9 mouse cellular contexts compared by ENCODE assay signal in genomic region chr6:38873316-38873715, GRCm38 (mm10). TPM values are rescaled to one million over a fixed set of nuclear protein-coding genes. Genes with fewer than 3 reads are reported as not detected.
DNase-seq lines count a peak whose midpoint lies in the region; ATAC-seq and TF ChIP-seq lines count a peak whose summit lies in the region.
"Had no signal": no experiment of that assay in that cellular context is flagged by ENCODE, and none has a peak within 500 bp of the region (broad histone marks: within the 10 kb centered on the region; RNA-seq: fewer than 3 reads in every experiment).

No protein-coding gene starts in this region.

- H3K4me2 ChIP-seq in hindbrain, embryonic 14.5 days (replicated peaks), result peak overlapping the region; percentile 58
- H3K4me2 ChIP-seq in midbrain, embryonic 13.5 days (replicated peaks), result peak overlapping the region; percentile 69

- peaks cover 34% of the 10 kb centered on the region for H3K4me1 ChIP-seq in heart, embryonic 10.5 days
- H3K4me1 ChIP-seq in bone marrow macrophage, adult 2 months (ENCODE audit: control insufficient read depth, insufficient read depth, low read length), result peaks cover 29% of the 10 kb centered on the region
- peaks cover 41% of the 10 kb centered on the region for H3K4me1 ChIP-seq in hindbrain, embryonic 14.5 days (replicated peaks; ENCODE audit: control insufficient read depth, insufficient read depth, low read length)
- H3K4me1 ChIP-seq in midbrain, embryonic 13.5 days (replicated peaks), result peaks cover 52% of the 10 kb centered on the region

- TF ChIP-seq POLR2A in bone marrow macrophage, adult 2 months (IDR thresholded peaks at IDR 0.05; ENCODE audit: borderline replicate concordance, low read depth, low read length), result no peak

- H3K27ac ChIP-seq in heart, embryonic 10.5 days, result peak overlapping the region; percentile 99
- H3K27ac ChIP-seq in bone marrow macrophage, adult 2 months (ENCODE audit: insufficient read depth, low read depth, low read length), result no peak overlapping the region
- no peak overlapping the region for H3K27ac ChIP-seq in hindbrain, embryonic 14.5 days
- H3K27ac ChIP-seq in midbrain, embryonic 13.5 days, result peak overlapping the region; percentile 98; the same call in 1 of the 2 replicates
- H3K27ac ChIP-seq: heart, adult 2 months had no signal

- ATAC-seq in hindbrain, embryonic 14.5 days (ENCODE audit: low FRiP score), result no peak
- ATAC-seq in midbrain, embryonic 13.5 days, result no peak
- ATAC-seq in megakaryocyte-erythroid progenitor cell, adult 5-6 weeks (replicated peaks; ENCODE audit: low FRiP score, low TSS enrichment, poor library complexity, severe bottlenecking), result no peak

- intact Hi-C loops in heart, postnatal 14 days (cut with DNase I), result loop anchor here (5.0 kb wide), 2 partner anchors 39 to 116 kb away; no protein-coding TSS in a partner anchor

- H3K27me3 ChIP-seq in heart, embryonic 10.5 days (ENCODE audit: insufficient read depth, poor library complexity, severe bottlenecking), result no peaks in the 10 kb centered on the region
- no peaks in the 10 kb centered on the region for H3K27me3 ChIP-seq in hindbrain, embryonic 14.5 days (ENCODE audit: control insufficient read depth, insufficient read depth, low read length)
- H3K27me3 ChIP-seq in midbrain, embryonic 13.5 days, result peaks cover 6% of the 10 kb centered on the region

- 67% methylated on average over 1 of the region's 1 CpGs for WGBS in heart, embryonic 10.5 days
- WGBS in hindbrain, embryonic 14.5 days, result 58% methylated on average over 1 of the region's 1 CpGs
- 64% methylated on average over 1 of the region's 1 CpGs for WGBS in midbrain, embryonic 13.5 days

- H3K9me3 ChIP-seq in heart, embryonic 10.5 days, result no peaks in the 10 kb centered on the region
- H3K9me3 ChIP-seq in hindbrain, embryonic 14.5 days (ENCODE audit: control insufficient read depth, low read length), result no peaks in the 10 kb centered on the region
- H3K9me3 ChIP-seq in midbrain, embryonic 13.5 days, result no peaks in the 10 kb centered on the region

- DNase-seq in heart, embryonic 10.5 days (ENCODE audit: low spot score), result no peak
- DNase-seq in heart, postnatal 14 days, result no peak
- no peak for DNase-seq in hindbrain, embryonic 14.5 days (ENCODE audit: low spot score)
- no peak for DNase-seq in ovary, postnatal 36 days (ENCODE audit: low spot score)
- no peak for DNase-seq in spleen, postnatal 36 days (ENCODE audit: low spot score in 2 of 2)

- peaks cover 3% of the 10 kb centered on the region for H3K36me3 ChIP-seq in heart, embryonic 10.5 days
- no peaks in the 10 kb centered on the region for H3K36me3 ChIP-seq in hindbrain, embryonic 14.5 days (replicated peaks; ENCODE audit: control insufficient read depth, insufficient read depth)
- H3K36me3 ChIP-seq in midbrain, embryonic 13.5 days, result no peaks in the 10 kb centered on the region

- no peak for TF ChIP-seq CTCF in bone marrow macrophage, adult 2 months (IDR thresholded peaks at IDR 0.05; ENCODE audit: low read depth, low read length)

- peak overlapping the region; percentile 99 for H3K4me3 ChIP-seq in heart, embryonic 10.5 days
- 0 out of 2 replicates have a peak overlapping the region, but pooled peaks have one; percentile 99 for H3K4me3 ChIP-seq in bone marrow macrophage, adult 2 months (ENCODE audit: insufficient read depth, low read length)
- peak overlapping the region; percentile 96 for H3K4me3 ChIP-seq in hindbrain, embryonic 14.5 days (replicated peaks; ENCODE audit: low read length)
- H3K4me3 ChIP-seq in midbrain, embryonic 13.5 days (replicated peaks), result peak overlapping the region; percentile 100

- H3K9ac ChIP-seq in hindbrain, embryonic 14.5 days, result peak overlapping the region; percentile 100; the same call in 1 of the 2 replicates
- H3K9ac ChIP-seq in midbrain, embryonic 13.5 days (replicated peaks), result peak overlapping the region; percentile 100

RNA-seq across cellular contexts. Expression of gene Tbxas1, which starts 1.9 kb away (rescaled TPM):
- 1.4 and 1.5 TPM in 2 replicates for polyA plus RNA-seq in heart, embryonic 10.5 days (2016; fragmentation: Nextera tagmentation; extraction: Ambion mirVana)
- total RNA-seq in heart, postnatal 14 days (2021), result 1 to 10 TPM; 2.0 to 3.1 TPM
- 101 and 115 TPM in 2 replicates for polyA plus RNA-seq in bone marrow macrophage, adult 2 months (2012; ENCODE audit: insufficient read depth, insufficient read length, missing spikeins)
- 1.6 and 2.2 TPM in 2 replicates for polyA plus RNA-seq in hindbrain, embryonic 14.5 days (2014; fragmentation: Nextera tagmentation; extraction: Ambion mirVana)
- polyA plus RNA-seq in midbrain, embryonic 13.5 days (2015; fragmentation: Nextera tagmentation; extraction: Ambion mirVana), result 1.6 and 2.1 TPM in 2 replicates
- 1.6 and 6.4 TPM in 2 replicates for total RNA-seq in megakaryocyte-erythroid progenitor cell, adult 5-6 weeks (2014; fragmentation: Nextera tagmentation)
- 2.5 and 8.8 TPM in 2 replicates for total RNA-seq in megakaryocyte-erythroid progenitor cell, adult 5-6 weeks (2017)

RNA-seq across cellular contexts. Expression of gene Hipk2, which starts 2.6 kb away (rescaled TPM):
- polyA plus RNA-seq in heart, embryonic 10.5 days (2016; fragmentation: Nextera tagmentation; extraction: Ambion mirVana), result 15.9 and 20.1 TPM in 2 replicates
- 10 to 100 TPM; 88.5 to 88.9 TPM for total RNA-seq in heart, postnatal 14 days (2021)
- 18.7 and 20.9 TPM in 2 replicates for polyA plus RNA-seq in bone marrow macrophage, adult 2 months (2012; ENCODE audit: insufficient read depth, insufficient read length, missing spikeins)
- 33.8 and 36.9 TPM in 2 replicates for polyA plus RNA-seq in hindbrain, embryonic 14.5 days (2014; fragmentation: Nextera tagmentation; extraction: Ambion mirVana)
- polyA plus RNA-seq in midbrain, embryonic 13.5 days (2015; fragmentation: Nextera tagmentation; extraction: Ambion mirVana), result 44.0 and 46.9 TPM in 2 replicates
- total RNA-seq in megakaryocyte-erythroid progenitor cell, adult 5-6 weeks (2014; fragmentation: Nextera tagmentation), result 24.3 and 27.9 TPM in 2 replicates
- total RNA-seq in megakaryocyte-erythroid progenitor cell, adult 5-6 weeks (2017), result 5.1 and 9.2 TPM in 2 replicates

Comparison
In these comparisons a context has a peak if more than half of its experiments do, and no peak if none do; other contexts are left out.
1. H3K27ac ChIP-seq: peak in heart, embryonic 10.5 days (single experiment) and midbrain, embryonic 13.5 days (single experiment); none in bone marrow macrophage, adult 2 months (single experiment) and hindbrain, embryonic 14.5 days (single experiment).
2. RNA of gene Tbxas1, which starts 1.9 kb away (polyA plus RNA-seq): 101 to 115 TPM in bone marrow macrophage, adult 2 months; 1.6 to 2.2 TPM in hindbrain, embryonic 14.5 days, 1.6 to 2.1 TPM in midbrain, embryonic 13.5 days and 1.4 to 1.5 TPM in heart, embryonic 10.5 days; every median in the first group is over 10 times any median in the second.
3. Peak in every context shown above with its lines, with median percentiles within 50 percentile points of each other: H3K4me3 ChIP-seq.